Mouse (Mus musculus): ENCODE results near the gene Fastk. TPM values are rescaled to one million over a fixed set of nuclear protein-coding genes. Genes with fewer than 3 reads are reported as not detected.

Fastk gene
- polyA plus RNA-seq, 1 experiment from 2014 or later: 114 TPM

DNA sequence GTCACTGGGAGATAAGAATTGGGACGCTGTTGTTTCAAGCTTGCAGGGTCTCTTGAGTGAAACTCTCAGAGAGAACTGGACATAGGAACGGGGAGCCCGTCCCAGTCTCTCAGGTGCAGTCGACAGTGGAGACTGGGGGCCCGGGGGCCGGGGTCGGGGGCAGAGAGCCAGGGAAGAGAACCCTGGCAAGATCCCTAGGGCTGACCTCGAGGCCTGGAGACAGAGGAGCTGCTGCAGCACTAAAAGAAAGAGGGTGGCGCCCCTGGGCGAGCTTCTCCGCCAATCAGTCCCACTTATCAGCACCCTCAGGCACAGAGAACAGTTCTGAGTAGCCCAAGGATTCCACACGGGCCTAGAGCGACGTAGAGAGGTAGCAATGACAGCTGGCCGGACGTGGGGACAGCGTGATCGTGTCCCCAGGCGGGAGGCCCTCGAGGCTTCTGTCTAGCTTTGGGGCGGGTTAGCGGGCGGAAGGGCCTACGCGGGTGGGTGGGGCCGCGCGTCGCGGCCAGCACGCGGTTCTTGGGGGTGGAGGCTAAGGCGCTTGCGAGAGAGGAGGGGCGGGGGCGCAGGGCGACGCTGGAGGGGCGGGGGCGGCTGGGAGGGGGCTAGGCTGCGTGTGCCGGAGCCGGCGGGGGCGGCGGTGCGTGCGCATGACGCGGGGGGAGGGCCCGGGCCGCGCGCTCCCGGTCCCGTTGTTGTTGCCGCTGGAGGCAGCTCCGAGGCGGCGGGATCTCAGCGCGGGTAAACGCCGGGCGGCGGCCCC, 6.4 kb upstream of the Fastk start:
- Histone ChIP-seq H3K36me3 (peaks cover 6% of the 10 kb centered on the region; the same call in 1 of the 2 replicates), H3K9ac (peak overlapping the region; percentile 99), H3K4me3 (peak overlapping the region; percentile 94), H3K4me1 (peaks cover 59% of the 10 kb centered on the region), H3K4me2 (replicated peaks) (peak overlapping the region; percentile 99), H3K9me3 (no peaks in the 10 kb centered on the region), H3K27me3 (replicated peaks) (no peaks in the 10 kb centered on the region), H3K27ac (peak overlapping the region; percentile 88)
- peak; percentile 55 for ATAC-seq (ENCODE audit: low FRiP score, low read depth)
- 3% methylated on average over 59 of the region's 66 CpGs for WGBS

DNA sequence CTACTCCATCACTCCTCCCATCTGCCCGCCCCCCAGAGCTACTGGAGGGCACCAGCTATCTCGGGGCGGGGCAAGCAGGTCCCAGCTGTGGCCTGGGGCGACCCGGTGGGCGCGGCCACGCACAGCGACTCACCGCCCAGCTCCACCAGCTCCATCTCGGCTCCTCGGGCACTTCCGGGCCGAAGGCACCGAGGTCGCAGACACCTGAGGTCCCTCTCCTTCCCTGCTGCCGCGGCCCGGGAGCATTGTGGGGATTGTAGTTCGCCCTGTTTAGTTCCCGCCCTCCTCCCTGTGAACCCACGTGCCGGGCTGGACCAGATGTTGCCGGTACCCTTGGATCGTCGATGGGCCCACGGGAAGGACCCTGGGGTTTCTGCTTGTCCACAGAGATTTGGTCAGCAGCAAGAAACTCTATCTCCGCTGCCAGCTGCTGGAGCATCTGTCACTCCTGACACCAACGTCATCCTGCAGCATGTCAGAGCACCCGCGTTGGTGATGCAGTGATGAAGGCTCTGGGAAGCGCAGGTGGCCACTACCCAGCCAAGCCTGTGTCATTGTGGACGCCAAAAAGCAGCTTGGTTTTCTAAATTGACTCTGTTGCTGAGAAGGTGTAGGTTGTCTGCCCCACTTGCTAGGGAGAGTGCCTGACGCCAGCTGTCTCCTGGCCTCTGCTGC, 2.7 kb upstream of the Fastk start, which contains the start of gene Tmub1:
Gene Tmub1 (minus strand): TSS at position 231 of the 675 bp plus-strand sequence.
- Histone ChIP-seq H3K27ac (no peak within 1 kb of the TSS), H3K36me3 (peaks cover 9% of the 10 kb centered on the region; the same call in 1 of the 2 replicates), H3K4me1 (peaks cover 39% of the 10 kb centered on the region), H3K27me3 (replicated peaks) (no peaks in the 10 kb centered on the region), H3K9ac (peak within 1 kb of the TSS; percentile 65), H3K4me2 (replicated peaks) (peak within 1 kb of the TSS; percentile 87), H3K4me3 (peak within 1 kb of the TSS; percentile 65), H3K9me3 (no peaks in the 10 kb centered on the region)
- 2% methylated on average over 34 of the region's 34 CpGs for WGBS
- ATAC-seq (ENCODE audit: low FRiP score, low read depth): peak; percentile 52

DNA sequence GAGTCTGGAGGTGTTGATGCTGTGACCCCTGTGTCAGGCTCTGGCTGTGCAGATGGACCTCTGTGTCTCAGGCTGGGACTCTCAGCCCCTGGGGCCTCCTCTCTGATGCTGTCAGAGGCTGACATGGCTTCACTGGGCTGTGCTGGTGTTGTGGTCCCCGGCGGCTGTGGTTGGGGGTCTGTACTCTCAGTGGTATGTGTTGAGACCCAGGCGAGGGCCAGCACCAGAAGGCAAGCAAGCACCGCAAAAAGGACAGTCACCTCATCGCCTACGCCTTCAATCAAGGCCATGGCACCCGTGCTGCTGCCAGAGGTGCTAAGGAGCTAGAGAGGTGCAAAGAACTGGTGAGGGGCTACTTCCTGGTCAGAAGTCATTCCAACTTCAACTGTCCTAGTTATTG, 1.5 kb upstream of the Fastk start:
- H3K4me3 ChIP-seq: no peak overlapping the region
- H3K9me3 ChIP-seq: no peaks in the 10 kb centered on the region
- no peaks in the 10 kb centered on the region for H3K27me3 ChIP-seq (replicated peaks)
- H3K27ac ChIP-seq: no peak overlapping the region
- H3K9ac ChIP-seq: no peak overlapping the region
- H3K4me1 ChIP-seq: peaks cover 38% of the 10 kb centered on the region
- peaks cover 16% of the 10 kb centered on the region for H3K36me3 ChIP-seq
- ATAC-seq (ENCODE audit: low FRiP score, low read depth): no peak
- WGBS: 96% methylated on average over 7 of the region's 7 CpGs
- peak overlapping the region; percentile 87 for H3K4me2 ChIP-seq (replicated peaks)

DNA sequence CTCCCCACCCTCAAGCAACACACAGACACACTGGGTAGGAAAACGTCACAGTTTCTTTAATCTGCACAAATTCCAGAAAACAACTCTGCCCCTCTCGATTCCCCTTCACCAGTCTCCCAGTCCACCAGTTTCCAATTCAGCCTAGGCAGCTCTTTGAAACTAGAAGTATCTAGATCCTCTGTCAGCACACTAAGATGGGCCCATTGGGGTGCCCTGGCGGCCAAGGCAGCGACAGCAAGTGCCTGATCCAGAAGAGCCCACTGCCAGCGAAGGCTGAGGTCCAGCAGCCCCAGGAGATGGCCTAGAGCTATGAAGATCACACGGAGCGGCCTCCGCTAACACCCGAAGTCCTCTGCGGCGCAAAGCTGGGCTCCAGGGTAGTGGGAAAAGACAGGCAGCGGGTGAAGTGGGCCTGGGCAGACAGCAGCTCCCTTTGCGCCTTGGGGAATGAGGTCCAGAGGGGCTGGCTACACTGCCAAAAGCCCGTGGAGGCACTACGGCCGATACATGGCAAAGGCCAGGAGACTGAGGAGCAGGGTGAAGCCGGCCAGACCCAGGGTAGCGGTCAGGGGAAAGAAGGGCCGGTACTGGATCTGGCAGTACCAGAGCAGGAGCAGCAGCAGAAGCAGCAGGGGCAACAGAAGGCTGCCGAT, 467 bp upstream of the Fastk start:
- Histone ChIP-seq H3K27me3 (replicated peaks) (no peaks in the 10 kb centered on the region), H3K27ac (peak overlapping the region; percentile 86; the same call in 1 of the 2 replicates), H3K4me1 (peaks cover 31% of the 10 kb centered on the region), H3K9ac (peak overlapping the region; percentile 95), H3K4me2 (replicated peaks) (peak overlapping the region; percentile 98), H3K9me3 (no peaks in the 10 kb centered on the region), H3K4me3 (peak overlapping the region; percentile 93), H3K36me3 (peaks cover 27% of the 10 kb centered on the region)
- ATAC-seq (ENCODE audit: low FRiP score, low read depth): peak; percentile 1; the same call in 1 of the 2 replicates
- WGBS: 60% methylated on average over 20 of the region's 20 CpGs

DNA sequence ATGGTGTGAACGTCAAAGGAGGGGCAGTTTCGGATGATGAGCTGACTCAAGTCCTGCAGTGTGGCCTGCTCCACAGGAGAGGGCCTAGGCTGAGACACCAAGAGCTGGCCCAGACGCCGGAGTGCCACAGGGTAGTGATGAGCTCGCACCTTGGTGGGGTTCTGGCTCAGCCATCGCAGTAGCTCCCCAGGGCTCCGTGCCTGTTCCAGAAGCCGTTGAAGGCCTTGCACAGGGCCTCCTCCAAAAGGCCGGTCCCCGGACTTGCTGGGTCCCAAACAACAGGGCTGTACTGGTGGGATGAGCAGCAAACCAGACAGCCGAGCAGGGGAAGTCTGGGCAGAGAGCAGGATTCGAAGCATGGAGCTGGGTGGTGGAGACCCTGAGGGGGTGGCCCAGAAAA, 1.2 kb downstream of the Fastk start:
- Histone ChIP-seq H3K27me3 (replicated peaks) (no peaks in the 10 kb centered on the region), H3K4me3 (peak overlapping the region; percentile 93), H3K9me3 (no peaks in the 10 kb centered on the region), H3K27ac (no peak overlapping the region), H3K4me1 (peaks cover 31% of the 10 kb centered on the region), H3K9ac (peak overlapping the region; percentile 95), H3K4me2 (replicated peaks) (peak overlapping the region; percentile 98), H3K36me3 (peaks cover 43% of the 10 kb centered on the region)
- 90% methylated on average over 12 of the region's 12 CpGs for WGBS
- no peak for ATAC-seq (ENCODE audit: low FRiP score, low read depth)

DNA sequence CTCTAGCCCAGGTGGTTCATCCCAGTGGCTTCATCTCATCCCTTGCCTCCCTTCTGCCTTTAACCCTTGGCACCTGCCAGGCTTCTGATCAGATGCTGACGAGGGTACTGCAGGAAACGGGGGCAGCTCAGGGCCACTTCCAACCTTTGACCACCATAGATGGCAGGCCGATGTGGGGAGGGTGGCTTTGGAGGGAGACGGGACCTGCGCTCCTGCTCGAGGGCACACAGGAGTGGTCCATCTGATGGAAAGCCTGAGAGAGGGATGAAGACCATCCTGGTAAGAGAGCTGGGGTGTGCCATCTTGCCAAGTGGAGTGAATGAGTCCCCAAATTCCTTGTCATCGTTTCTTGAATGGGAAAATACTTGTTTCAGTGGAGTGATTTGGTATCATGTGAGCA, 1.9 kb downstream of the Fastk start:
- Histone ChIP-seq H3K9me3 (no peaks in the 10 kb centered on the region), H3K36me3 (peaks cover 49% of the 10 kb centered on the region), H3K4me2 (replicated peaks) (no peak overlapping the region), H3K9ac (no peak overlapping the region), H3K27ac (no peak overlapping the region), H3K4me3 (no peak overlapping the region), H3K27me3 (replicated peaks) (no peaks in the 10 kb centered on the region), H3K4me1 (peaks cover 31% of the 10 kb centered on the region)
- 94% methylated on average over 7 of the region's 7 CpGs for WGBS
- ATAC-seq (ENCODE audit: low FRiP score, low read depth): no peak

DNA sequence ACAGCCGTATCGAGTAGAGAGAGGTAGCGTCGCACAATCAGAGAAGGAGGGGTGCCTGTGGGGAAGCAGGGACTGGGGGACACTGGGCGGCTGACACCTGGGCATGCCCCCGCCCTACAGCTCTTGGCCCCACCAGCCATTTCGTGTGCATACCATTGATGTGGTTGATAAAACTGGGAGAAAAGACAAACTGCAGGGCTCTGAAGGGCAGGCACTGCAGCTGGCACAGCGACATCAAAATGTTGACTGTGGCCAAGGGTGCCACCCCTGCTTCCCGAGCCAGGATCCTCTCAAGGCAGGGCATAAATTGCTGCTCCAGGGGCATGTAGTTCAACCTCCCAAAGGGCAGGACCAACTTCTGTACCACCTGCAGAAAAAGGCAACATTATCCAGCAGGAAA, 3.1 kb downstream of the Fastk start:
- no peak overlapping the region for H3K27ac ChIP-seq
- no peaks in the 10 kb centered on the region for H3K9me3 ChIP-seq
- H3K4me3 ChIP-seq: no peak overlapping the region
- no peak overlapping the region for H3K4me2 ChIP-seq (replicated peaks)
- peaks cover 22% of the 10 kb centered on the region for H3K4me1 ChIP-seq
- 90% methylated on average over 9 of the region's 9 CpGs for WGBS
- H3K27me3 ChIP-seq (replicated peaks): no peaks in the 10 kb centered on the region
- peaks cover 52% of the 10 kb centered on the region for H3K36me3 ChIP-seq
- no peak overlapping the region for H3K9ac ChIP-seq
- no peak for ATAC-seq (ENCODE audit: low FRiP score, low read depth)

DNA sequence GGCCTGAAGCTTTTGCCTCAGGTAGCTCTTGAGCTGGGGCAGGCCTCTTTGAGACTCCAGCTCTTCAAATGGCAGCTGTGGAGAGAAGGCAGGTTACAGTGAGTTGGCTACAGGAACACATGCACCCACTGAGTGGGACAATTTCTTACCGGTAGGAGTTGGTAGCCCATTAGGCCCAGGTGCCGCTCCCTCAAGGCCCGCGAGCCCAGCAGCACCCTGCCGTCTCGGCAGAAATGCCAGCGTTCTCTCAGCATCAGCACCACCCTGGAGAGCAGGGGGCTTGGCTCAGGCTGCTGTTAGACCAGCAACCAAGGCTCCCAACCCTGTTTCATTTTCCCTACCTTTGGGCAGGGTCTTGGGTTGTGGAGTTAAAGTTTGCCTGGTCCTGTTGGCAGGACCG, 3.9 kb downstream of the Fastk start:
- H3K4me1 ChIP-seq: peaks cover 17% of the 10 kb centered on the region
- H3K9me3 ChIP-seq: no peaks in the 10 kb centered on the region
- H3K27me3 ChIP-seq (replicated peaks): no peaks in the 10 kb centered on the region
- H3K4me3 ChIP-seq: no peak overlapping the region
- peaks cover 58% of the 10 kb centered on the region for H3K36me3 ChIP-seq
- no peak overlapping the region for H3K4me2 ChIP-seq (replicated peaks)
- ATAC-seq (ENCODE audit: low FRiP score, low read depth): no peak
- 91% methylated on average over 8 of the region's 8 CpGs for WGBS
- no peak overlapping the region for H3K9ac ChIP-seq
- H3K27ac ChIP-seq: no peak overlapping the region

DNA sequence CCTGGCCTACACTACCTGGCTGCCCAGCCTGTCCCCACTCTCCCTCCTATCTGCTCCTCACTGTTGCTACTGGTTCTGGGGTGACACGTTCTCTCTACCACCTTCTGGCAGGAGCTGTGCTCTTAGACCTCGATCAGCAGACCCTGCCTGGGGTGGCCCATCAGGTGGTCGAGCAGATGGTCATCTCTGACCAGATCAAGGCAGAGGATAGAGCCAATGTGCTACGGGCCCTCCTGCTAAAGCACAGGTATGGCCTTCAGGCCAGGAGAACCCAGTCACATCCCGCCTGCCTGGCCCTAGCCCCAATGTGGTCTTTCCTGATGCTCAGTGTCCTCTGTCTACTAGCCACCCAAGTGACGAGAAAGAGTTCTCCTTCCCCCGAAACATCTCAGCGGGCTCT, 11.1 kb downstream of the Fastk start:
- Histone ChIP-seq H3K36me3 (peaks cover 84% of the 10 kb centered on the region), H3K27me3 (replicated peaks) (no peaks in the 10 kb centered on the region), H3K9ac (no peak overlapping the region), H3K4me1 (no peaks in the 10 kb centered on the region), H3K4me2 (replicated peaks) (no peak overlapping the region), H3K27ac (no peak overlapping the region), H3K4me3 (no peak overlapping the region), H3K9me3 (no peaks in the 10 kb centered on the region)
- WGBS: 94% methylated on average over 8 of the region's 8 CpGs
- ATAC-seq (ENCODE audit: low FRiP score, low read depth): no peak

DNA sequence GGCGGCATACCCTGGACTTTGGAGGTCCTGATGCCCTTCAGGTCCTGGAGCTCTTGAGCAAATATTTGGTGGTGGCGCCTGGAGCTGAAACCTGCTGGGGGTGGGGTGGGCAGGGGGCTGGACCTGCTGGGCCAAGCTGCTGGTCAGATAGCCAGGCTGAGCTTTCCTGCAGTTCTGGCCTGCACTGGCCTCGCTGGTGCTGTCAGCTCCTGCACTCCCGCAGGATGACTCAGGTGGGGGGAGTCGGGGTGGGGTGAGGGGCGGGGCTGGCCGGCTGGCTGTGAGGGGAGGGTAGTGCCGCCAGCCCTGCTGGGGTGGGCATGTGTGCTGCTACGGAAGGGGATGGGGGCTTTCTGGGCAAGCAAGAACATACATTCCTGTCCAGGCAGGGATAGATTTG, 16.5 kb downstream of the Fastk start:
- H3K4me3 ChIP-seq: no peak overlapping the region
- H3K27me3 ChIP-seq (replicated peaks): 0 out of 2 replicates have a peak, but pooled peaks cover 3% of the 10 kb centered on the region
- H3K9me3 ChIP-seq: no peaks in the 10 kb centered on the region
- H3K4me1 ChIP-seq: peaks cover 48% of the 10 kb centered on the region
- H3K27ac ChIP-seq: no peak overlapping the region
- no peak overlapping the region for H3K9ac ChIP-seq
- ATAC-seq (ENCODE audit: low FRiP score, low read depth): no peak
- WGBS: 13% methylated on average over 9 of the region's 9 CpGs
- H3K4me2 ChIP-seq (replicated peaks): peak overlapping the region; percentile 86
- peaks cover 43% of the 10 kb centered on the region for H3K36me3 ChIP-seq

DNA sequence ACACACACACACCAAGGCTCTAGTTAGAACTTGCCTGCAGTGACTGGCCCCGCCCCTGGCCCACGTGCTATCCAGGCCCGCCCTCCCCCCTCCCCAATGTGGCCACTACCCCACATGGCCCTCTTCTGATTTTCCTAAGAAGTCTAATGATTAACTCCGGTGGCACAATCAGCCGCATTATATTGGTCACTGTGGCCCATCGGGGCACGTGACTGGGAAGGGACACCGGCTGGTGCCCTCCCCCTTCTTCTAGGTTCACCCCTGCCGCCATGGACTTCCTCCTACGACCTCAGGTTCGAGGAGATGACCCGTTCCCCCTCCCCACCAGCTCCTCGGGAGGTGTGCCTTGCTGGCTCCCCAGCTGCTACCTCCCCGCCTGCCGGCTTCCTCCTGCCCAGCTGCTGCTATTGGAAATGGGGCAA, 17.1 kb downstream of the Fastk start:
- no peak for ATAC-seq (ENCODE audit: low FRiP score, low read depth)
- Histone ChIP-seq H3K9ac (no peak overlapping the region), H3K4me2 (replicated peaks) (peak overlapping the region; percentile 86), H3K27ac (no peak overlapping the region), H3K4me3 (no peak overlapping the region), H3K36me3 (peaks cover 38% of the 10 kb centered on the region), H3K27me3 (replicated peaks) (0 out of 2 replicates have a peak, but pooled peaks cover 3% of the 10 kb centered on the region), H3K4me1 (peaks cover 49% of the 10 kb centered on the region), H3K9me3 (no peaks in the 10 kb centered on the region)
- WGBS: 3% methylated on average over 15 of the region's 15 CpGs

DNA sequence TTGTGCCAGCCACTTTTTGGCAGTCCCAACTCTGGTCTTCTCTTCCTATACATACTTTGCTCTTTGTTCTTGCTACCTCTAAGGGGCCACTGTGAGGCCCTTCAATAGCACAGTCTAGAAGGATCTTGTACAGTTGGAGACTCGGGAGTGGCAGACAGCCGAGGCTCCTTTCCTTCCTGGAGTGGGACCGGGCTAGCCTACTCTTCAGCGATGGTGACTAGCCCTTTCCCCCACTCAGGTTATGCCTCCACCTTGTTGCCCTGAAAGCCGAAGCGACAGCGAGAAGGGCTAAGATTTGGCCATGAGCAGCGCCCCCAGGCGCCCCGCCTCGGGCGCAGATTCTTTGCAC, 17.8 kb downstream of the Fastk start:
- H3K9ac ChIP-seq: no peak overlapping the region
- peaks cover 30% of the 10 kb centered on the region for H3K36me3 ChIP-seq
- H3K27me3 ChIP-seq (replicated peaks): 0 out of 2 replicates have a peak, but pooled peaks cover 3% of the 10 kb centered on the region
- H3K4me3 ChIP-seq: no peak overlapping the region
- H3K27ac ChIP-seq: no peak overlapping the region
- peaks cover 54% of the 10 kb centered on the region for H3K4me1 ChIP-seq
- no peaks in the 10 kb centered on the region for H3K9me3 ChIP-seq
- ATAC-seq (ENCODE audit: low FRiP score, low read depth): no peak
- WGBS: 9% methylated on average over 12 of the region's 12 CpGs
- peak overlapping the region; percentile 86 for H3K4me2 ChIP-seq (replicated peaks)

All from neural tube, embryonic 12.5 days (tissue).